Mouse (Mus musculus): ENCODE data around the gene Ccdc150.

- no peak for TF ChIP-seq CTCF (IDR thresholded peaks at IDR 0.05; ENCODE audit: borderline replicate concordance, control insufficient read depth, extremely low read depth, insufficient read depth, low read length, poor library complexity)
- TF ChIP-seq POLR2A (IDR thresholded peaks at IDR 0.05; ENCODE audit: control insufficient read depth, extremely low read depth, insufficient read depth, low read length, poor library complexity), result no peak
Measured at GRCm38 (mm10) chr1:54377506-54378051, 127.1 kb downstream of the Ccdc150 start.

Data from thymus, adult 2 months (tissue).